Mouse (Mus musculus) neutrophil, adult 5-6 weeks (primary cell): ENCODE data around the gene 4930474N05Rik. TPM values are rescaled to one million over a fixed set of nuclear protein-coding genes. Genes with fewer than 3 reads are reported as not detected.

Source experiments
- ATAC-seq: fragments of 151-379, 151-347 bp; 2 replicates; pipeline ENCODE4 v1.8.0; 2017; ENCODE audit warnings: mild to moderate bottlenecking, moderate TSS enrichment; ENCODE audit not compliant: insufficient number of reproducible peaks, poor library complexity, low FRiP score, severe bottlenecking; ENCODE audit errors: extremely low read depth
- total RNA-seq: library from RNA; stranded (forward); fragments of 200-1000 nt; gene quantifications from 2 replicates; pipeline ENCODE4 v1.2.3, GENCODE M21; 2017

4930474N05Rik gene
- total RNA-seq = not detected in 2 replicates

GRCm38 (mm10) chr14:36094617-36095016 is at the start of gene 4930474N05Rik:
4930474N05Rik (plus strand) TSS chr14:36094917.
- ATAC-seq = no peak

GRCm38 (mm10) chr14:36048746-36049391 is 45.8 kb upstream of the 4930474N05Rik start:
- no peak for ATAC-seq

DNA sequence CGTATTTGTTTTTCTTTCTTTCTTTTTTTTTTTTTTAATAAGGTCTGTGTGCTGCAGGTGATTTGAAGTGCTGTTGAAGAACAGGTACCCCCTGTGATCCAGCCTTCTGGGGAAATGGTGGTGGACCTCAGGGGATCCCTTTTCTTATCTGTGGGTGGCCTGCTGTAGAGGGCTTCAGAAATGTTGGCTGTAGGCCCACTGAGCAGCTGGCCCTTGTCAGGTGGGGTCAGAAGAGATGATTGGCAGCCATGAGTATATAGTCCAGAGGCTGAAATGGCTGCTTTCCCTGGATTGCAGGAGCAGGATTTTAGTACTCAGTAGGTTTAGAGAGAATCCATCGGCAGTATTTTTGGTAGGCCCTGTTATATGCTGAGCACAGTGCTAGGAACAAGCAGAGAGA is 41.4 kb upstream of the 4930474N05Rik start:
- ATAC-seq = no peak

DNA sequence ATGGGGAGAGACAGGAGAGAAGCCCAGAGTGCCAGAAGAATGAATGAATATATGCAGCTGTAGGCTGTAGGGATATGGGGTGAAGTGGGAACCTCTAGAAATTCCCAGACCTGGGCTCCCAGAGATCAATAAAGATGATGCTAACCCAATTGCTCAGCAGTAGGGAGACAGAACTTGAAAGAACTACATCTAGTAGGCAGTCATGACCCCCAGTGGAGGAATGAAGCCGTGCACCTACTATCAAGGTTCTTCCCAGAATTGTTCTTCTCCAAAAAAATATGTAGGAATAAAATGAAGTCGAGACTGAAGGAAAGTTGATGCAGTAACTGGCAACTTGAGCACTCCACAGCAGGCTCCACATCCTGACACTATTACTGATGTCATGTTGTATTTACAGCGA is 3.8 kb downstream of the 4930474N05Rik start:
- no peak for ATAC-seq

GRCm38 (mm10) chr14:36099647-36100046 is 4.9 kb downstream of the 4930474N05Rik start:
- no peak for ATAC-seq

DNA sequence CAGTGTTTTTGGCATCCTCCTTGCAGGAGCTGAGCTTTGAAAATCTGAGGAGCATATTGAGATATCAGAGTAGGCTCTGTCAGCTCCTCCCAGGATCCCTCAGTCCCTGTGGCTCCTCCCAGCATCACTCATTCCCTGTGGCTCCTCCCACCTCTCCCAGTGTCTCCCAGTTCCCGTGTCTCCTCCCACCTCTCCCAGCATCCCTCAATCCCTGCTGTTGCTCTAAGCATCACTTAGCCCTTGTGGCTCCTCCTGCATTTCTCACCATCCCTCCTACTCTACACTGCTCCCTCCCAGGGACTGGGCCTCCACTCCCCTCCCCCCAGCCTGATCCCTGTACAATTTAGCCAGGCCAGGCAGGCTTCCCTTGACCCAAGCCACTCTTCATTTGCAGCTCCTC is 6.0 kb downstream of the 4930474N05Rik start:
- ATAC-seq = no peak

- ATAC-seq = no peak
Measured at GRCm38 (mm10) chr14:36114481-36114880, 19.8 kb downstream of the 4930474N05Rik start.

DNA sequence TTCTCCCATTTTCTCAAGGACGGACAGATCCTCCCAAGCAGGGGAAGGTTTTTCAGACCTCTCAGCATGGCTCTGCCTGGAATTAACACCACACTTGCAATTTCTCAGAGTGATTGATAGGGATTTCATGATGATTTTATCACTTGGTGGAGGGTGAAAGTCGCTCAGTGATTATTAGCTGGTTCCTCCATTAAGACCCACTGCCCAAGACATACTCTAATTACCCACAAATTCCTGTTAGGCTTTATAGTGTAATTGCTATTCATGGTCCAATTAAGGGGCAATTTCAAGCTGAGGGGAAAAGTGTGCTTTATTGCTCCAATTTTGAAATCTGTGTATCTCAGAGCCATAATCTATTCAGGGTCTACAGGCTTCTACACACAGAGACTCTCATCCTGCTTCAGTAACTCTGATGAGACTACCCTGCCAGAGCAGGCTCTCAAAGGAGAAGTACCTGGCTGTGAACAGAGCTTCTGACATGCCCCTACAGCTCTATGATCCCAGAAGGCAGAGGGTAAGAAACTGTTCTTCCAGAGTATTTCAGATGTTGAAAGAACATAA is 29.1 kb downstream of the 4930474N05Rik start:
- ATAC-seq = no peak

- no peak for ATAC-seq
Measured at GRCm38 (mm10) chr14:36135749-36136148, 41.0 kb downstream of the 4930474N05Rik start.

- no peak for ATAC-seq
Measured at GRCm38 (mm10) chr14:36137696-36138095, 43.0 kb downstream of the 4930474N05Rik start.

GRCm38 (mm10) chr14:36145261-36145660 is 50.5 kb downstream of the 4930474N05Rik start:
- ATAC-seq = no peak
